Mouse (Mus musculus) CH12.LX (cell line): ENCODE results near the gene Grin3b. TPM values are rescaled to one million over a fixed set of nuclear protein-coding genes. Genes with fewer than 3 reads are reported as not detected.

ENCODE experiments used
- DNase-seq: peaks from one replicate; pipeline ENCODE4 v3.0.0-alpha.2; 2013; ENCODE audit errors: extremely low read depth
- H3K27ac ChIP-seq: 2 replicates; pipeline ENCODE4 v1.5.1; 2012; ENCODE audit warnings: low read depth, mild to moderate bottlenecking, control low read depth, moderate library complexity; ENCODE audit not compliant: insufficient read depth
- H3K27me3 ChIP-seq: replicated peaks from 2 replicates; pipeline ENCODE3; 2012; ENCODE audit warnings: inconsistent platforms
- H3K36me3 ChIP-seq, 2 experiments: replicated peaks in 1 of 2; 2 replicates each; pipeline versions ENCODE3 to v1.6.1; 2012; ENCODE audit warnings: inconsistent platforms in 1 of 2, low read length in 1 of 2, mild to moderate bottlenecking in 1 of 2, mixed read lengths in 1 of 2, moderate library complexity in 1 of 2; ENCODE audit not compliant: control insufficient read depth in 1 of 2, insufficient read depth in 1 of 2
- H3K4me1 ChIP-seq, 2 experiments: 2 replicates each; pipeline ENCODE4 v1.6.1; 2012; ENCODE audit warnings: inconsistent platforms in 1 of 2, moderate library complexity in 1 of 2; ENCODE audit not compliant: insufficient read depth in 2 of 2, control insufficient read depth in 1 of 2
- H3K4me2 ChIP-seq: 2 replicates; pipeline ENCODE4 v1.6.1; 2012; ENCODE audit warnings: low read depth, mild to moderate bottlenecking, control low read depth; ENCODE audit not compliant: poor library complexity, insufficient read depth, severe bottlenecking
- H3K4me3 ChIP-seq, 3 experiments: fragments of 150-350 bp in 1 of 3; sonication (generic) in 1 of 3; replicated peaks in 1 of 3; 2 replicates each; pipeline versions ENCODE3 to v1.5.1; 2011 to 2012; ENCODE audit warnings: low read depth in 2 of 3, low read length in 2 of 3, mild to moderate bottlenecking in 2 of 3, moderate library complexity in 2 of 3, control low read depth in 1 of 3, improper control_type of control experiment in 1 of 3, inconsistent platforms in 1 of 3, mixed read lengths in 1 of 3; ENCODE audit not compliant: poor library complexity in 1 of 3
- H3K79me2 ChIP-seq: replicated peaks from 2 replicates; pipeline ENCODE4 v1.6.1; 2012; ENCODE audit warnings: mild to moderate bottlenecking, moderate library complexity; ENCODE audit not compliant: control insufficient read depth, poor library complexity, insufficient read depth, severe bottlenecking; ENCODE audit errors: extremely low read depth
- H3K9ac ChIP-seq: 2 replicates; pipeline ENCODE4 v1.6.1; 2012; ENCODE audit warnings: low read depth, mild to moderate bottlenecking, control low read depth, moderate library complexity; ENCODE audit not compliant: insufficient read depth
- H3K9me3 ChIP-seq: replicated peaks from 2 replicates; pipeline ENCODE3; 2012; ENCODE audit warnings: low read length, inconsistent platforms, mixed read lengths
- BHLHE40 ChIP-seq: IDR thresholded peaks from 2 replicates; pipeline ENCODE4 v1.6.1; 2011; ENCODE audit warnings: mild to moderate bottlenecking, low read depth, low read length, improper control_type of control experiment
- CHD1 ChIP-seq: IDR thresholded peaks from 2 replicates; pipeline ENCODE4 v1.6.1; 2012; ENCODE audit warnings: low read depth, low read length, improper control_type of control experiment, inconsistent platforms
- CHD2 ChIP-seq: IDR thresholded peaks from 2 replicates; pipeline ENCODE4 v1.6.1; 2011; ENCODE audit warnings: low read length, improper control_type of control experiment
- CTCF ChIP-seq, 2 experiments: IDR thresholded peaks in 1 of 2; conservative IDR thresholded peaks in 1 of 2; 2 replicates each; pipeline ENCODE4 v1.5.1; 2011 to 2012; ENCODE audit warnings: low read depth in 2 of 2, low read length in 2 of 2, improper control_type of control experiment in 1 of 2, inconsistent platforms in 1 of 2, mild to moderate bottlenecking in 1 of 2, moderate library complexity in 1 of 2
- E2F4 ChIP-seq: IDR thresholded peaks from 2 replicates; pipeline ENCODE4 v1.6.1; 2011; ENCODE audit warnings: low read depth, low read length, improper control_type of control experiment; ENCODE audit not compliant: insufficient replicate concordance
- ELF1 ChIP-seq: IDR thresholded peaks from 2 replicates; pipeline ENCODE4 v1.6.1; 2014; ENCODE audit warnings: low read depth, mild to moderate bottlenecking, inconsistent platforms, low read length, improper control_type of control experiment
- EP300 ChIP-seq: IDR thresholded peaks from 2 replicates; pipeline ENCODE4 v1.6.1; 2011; ENCODE audit warnings: low read length, improper control_type of control experiment
- ETS1 ChIP-seq: conservative IDR thresholded peaks from 2 replicates; pipeline ENCODE4 v1.6.1; 2012; ENCODE audit warnings: low read depth, mild to moderate bottlenecking, inconsistent platforms, low read length, improper control_type of control experiment, moderate library complexity
- GABPA ChIP-seq: IDR thresholded peaks from 2 replicates; pipeline ENCODE4 v1.6.1; 2012; ENCODE audit warnings: low read depth, low read length, improper control_type of control experiment, inconsistent platforms; ENCODE audit not compliant: insufficient replicate concordance
- HCFC1 ChIP-seq: IDR thresholded peaks from 2 replicates; pipeline ENCODE4 v1.6.1; 2012; ENCODE audit warnings: low read depth, mild to moderate bottlenecking, inconsistent platforms, low read length, improper control_type of control experiment
- IRF4 ChIP-seq: IDR thresholded peaks from 2 replicates; pipeline ENCODE4 v1.6.1; 2014; ENCODE audit warnings: low read depth, mild to moderate bottlenecking, inconsistent platforms, low read length, improper control_type of control experiment
- JUN ChIP-seq: IDR thresholded peaks from 2 replicates; pipeline ENCODE4 v1.6.1; 2011; ENCODE audit warnings: low read depth, mild to moderate bottlenecking, low read length, improper control_type of control experiment, moderate library complexity; ENCODE audit not compliant: insufficient read depth
- JUND ChIP-seq: conservative IDR thresholded peaks from 2 replicates; pipeline ENCODE4 v1.6.1; 2011; ENCODE audit warnings: low read depth, low read length, improper control_type of control experiment
- KAT2A ChIP-seq: IDR thresholded peaks from 2 replicates; pipeline ENCODE4 v1.6.1; 2012; ENCODE audit warnings: low read length, improper control_type of control experiment, inconsistent platforms; ENCODE audit not compliant: insufficient replicate concordance
- MAFK ChIP-seq: IDR thresholded peaks from 2 replicates; pipeline ENCODE4 v1.6.1; 2011; ENCODE audit warnings: low read length, improper control_type of control experiment; ENCODE audit not compliant: insufficient replicate concordance
- MAX ChIP-seq: IDR thresholded peaks from 2 replicates; pipeline ENCODE4 v1.6.1; 2011; ENCODE audit warnings: low read length, improper control_type of control experiment
- MAZ ChIP-seq: IDR thresholded peaks from 2 replicates; pipeline ENCODE4 v1.6.1; 2012; ENCODE audit warnings: low read depth, mild to moderate bottlenecking, inconsistent platforms, low read length, improper control_type of control experiment, moderate library complexity
- MEF2A ChIP-seq: IDR thresholded peaks from 2 replicates; pipeline ENCODE4 v1.6.1; 2014; ENCODE audit warnings: low read depth, mild to moderate bottlenecking, inconsistent platforms, low read length, improper control_type of control experiment, borderline replicate concordance
- MXI1 ChIP-seq: IDR thresholded peaks from 2 replicates; pipeline ENCODE4 v1.6.1; 2011; ENCODE audit warnings: mild to moderate bottlenecking, low read depth, low read length, improper control_type of control experiment
- MYC ChIP-seq: IDR thresholded peaks from 2 replicates; pipeline ENCODE4 v1.6.1; 2011; ENCODE audit warnings: low read depth, mild to moderate bottlenecking, improper control_type of control experiment, low read length
- NELFE ChIP-seq: IDR thresholded peaks from 2 replicates; pipeline ENCODE4 v1.6.1; 2011; ENCODE audit warnings: low read depth, low read length, improper control_type of control experiment
- NRF1 ChIP-seq: IDR thresholded peaks from 2 replicates; pipeline ENCODE4 v1.6.1; 2014; ENCODE audit warnings: low read depth, mild to moderate bottlenecking, inconsistent platforms, low read length, improper control_type of control experiment, moderate library complexity
- PAX5 ChIP-seq: IDR thresholded peaks from 2 replicates; pipeline ENCODE4 v1.6.1; 2012; ENCODE audit warnings: low read length, inconsistent platforms, mixed read lengths
- POLR2A ChIP-seq: IDR thresholded peaks from 2 replicates; pipeline ENCODE4 v1.6.1; 2011; ENCODE audit warnings: low read depth, mild to moderate bottlenecking, improper control_type of control experiment, low read length
- POLR2AphosphoS2 ChIP-seq: IDR thresholded peaks from 2 replicates; pipeline ENCODE4 v1.6.1; 2011; ENCODE audit warnings: low read depth, low read length, improper control_type of control experiment
- RAD21 ChIP-seq: IDR thresholded peaks from 2 replicates; pipeline ENCODE4 v1.6.1; 2011; ENCODE audit warnings: low read depth, mild to moderate bottlenecking, low read length, improper control_type of control experiment, moderate library complexity
- RCOR1 ChIP-seq: conservative IDR thresholded peaks from 2 replicates; pipeline ENCODE4 v1.6.1; 2012; ENCODE audit warnings: low read depth, mild to moderate bottlenecking, inconsistent platforms, low read length, improper control_type of control experiment
- SIN3A ChIP-seq: IDR thresholded peaks from 2 replicates; pipeline ENCODE4 v1.6.1; 2012; ENCODE audit warnings: low read length, improper control_type of control experiment, inconsistent platforms
- SMC3 ChIP-seq: IDR thresholded peaks from 2 replicates; pipeline ENCODE4 v1.6.1; 2011; ENCODE audit warnings: low read depth, low read length, improper control_type of control experiment
- TBP ChIP-seq: conservative IDR thresholded peaks from 2 replicates; pipeline ENCODE4 v1.6.1; 2011; ENCODE audit warnings: low read depth, low read length, improper control_type of control experiment
- TCF12 ChIP-seq: IDR thresholded peaks from 2 replicates; pipeline ENCODE4 v1.6.1; 2014; ENCODE audit warnings: low read depth, mild to moderate bottlenecking, inconsistent platforms, low read length, improper control_type of control experiment
- UBTF ChIP-seq: IDR thresholded peaks from 2 replicates; pipeline ENCODE4 v1.6.1; 2012; ENCODE audit warnings: low read depth, mild to moderate bottlenecking, inconsistent platforms, low read length, improper control_type of control experiment, moderate library complexity
- USF1 ChIP-seq: IDR thresholded peaks from 2 replicates; pipeline ENCODE4 v1.6.1; 2014; ENCODE audit warnings: low read depth, mild to moderate bottlenecking, inconsistent platforms, low read length, improper control_type of control experiment
- USF2 ChIP-seq: conservative IDR thresholded peaks from 2 replicates; pipeline ENCODE4 v1.6.1; 2011; ENCODE audit warnings: low read depth, low read length, improper control_type of control experiment
- ZC3H11A ChIP-seq: IDR thresholded peaks from 2 replicates; pipeline ENCODE4 v1.6.1; 2012; ENCODE audit warnings: low read depth, mild to moderate bottlenecking, inconsistent platforms, low read length, improper control_type of control experiment
- ZKSCAN1 ChIP-seq: IDR thresholded peaks from 2 replicates; pipeline ENCODE4 v1.6.1; 2012; ENCODE audit warnings: low read depth, inconsistent platforms, low read length, improper control_type of control experiment, borderline replicate concordance
- ZMIZ1 ChIP-seq: IDR thresholded peaks from 2 replicates; pipeline ENCODE4 v1.6.1; 2012; ENCODE audit warnings: low read depth, mild to moderate bottlenecking, inconsistent platforms, low read length, improper control_type of control experiment
- ZNF384 ChIP-seq: IDR thresholded peaks from 2 replicates; pipeline ENCODE4 v1.6.1; 2012; ENCODE audit warnings: low read depth, low read length, improper control_type of control experiment, inconsistent platforms
- dilution Hi-C: fragments of 300-500 bp; cut with MboI; formaldehyde crosslinking; loops from 2 replicates; pipeline ENCODE4 v1.14.3; 2020; ENCODE audit warnings: low sequenced_read_pairs; ENCODE audit not compliant: extremely low pct_unique_long_range_greater_than_20kb, extremely low pct_ligation_motif_present
- in situ Hi-C: fragments of 300-500 bp; cut with MboI; formaldehyde crosslinking; loops from 3 replicates; pipeline ENCODE4 v1.14.3; 2019; ENCODE audit warnings: low sequenced_read_pairs, low pct_ligation_motif_present, low pct_unique_long_range_greater_than_20kb, mixed read lengths
- polyA plus RNA-seq: library from polyadenylated mRNA; unstranded; fragments of >175 nt; gene quantifications from 2 replicates; pipeline ENCODE4 v1.2.1, GENCODE M21; 2012; ENCODE audit warnings: low read depth; ENCODE audit not compliant: insufficient read length
- total RNA-seq, 2 experiments: library from RNA; depleted of rRNA; stranded (reverse); fragments of 300-350 nt in 1 of 2; fragments of >200 nt in 1 of 2; gene quantifications; 2 replicates each; pipeline ENCODE4 v1.2.3; 2012 to 2014

Gene Grin3b
- total and polyA plus RNA-seq, 3 experiments = 0.27 to 0.59 (median 0.56) TPM

GRCm38 (mm10) chr10:79924998-79925784 lies 45.3 kb upstream of the Grin3b start:
- peak; percentile 81 for DNase-seq
- TF ChIP-seq MAZ (peak; percentile 60; the same call in 1 of the 2 replicates), POLR2AphosphoS2 (no peak), SMC3 (peak; percentile 100), E2F4 (0 out of 2 replicates have a peak, but pooled peaks have one; percentile 49), NRF1 (peak; percentile 48), MAX (no peak), ZMIZ1 (no peak), MEF2A (peak; percentile 90), NELFE (peak; percentile 79), MAFK (no peak), PAX5 (no peak), CHD1 (no peak), JUND (no peak; the same call in 1 of the 2 replicates), ELF1 (peak; percentile 61), CHD2 (no peak), GABPA (no peak; the same call in 1 of the 2 replicates), BHLHE40 (0 out of 2 replicates have a peak, but pooled peaks have one; percentile 41), POLR2A (peak; percentile 56; the same call in 1 of the 2 replicates), MYC (peak; percentile 64), ETS1 (peak; percentile 56; the same call in 1 of the 2 replicates), RCOR1 (no peak), ZC3H11A (peak; percentile 99), JUN (no peak), CTCF (conservative IDR thresholded peaks at IDR 0.05 in 1 of 2, IDR thresholded peaks at IDR 0.05 in 1 of 2; ENCODE audit: low read depth in 2 of 2, low read length in 2 of 2) (peak; percentile 94 to 100), SIN3A (peak; percentile 94), IRF4 (peak; percentile 86), TBP (no peak), KAT2A (no peak), UBTF (no peak), EP300 (peak; percentile 53), USF2 (no peak), HCFC1 (peak; percentile 52), RAD21 (no peak; the same call in none of the 2 replicates), ZKSCAN1 (no peak), MXI1 (peak; percentile 52; the same call in 1 of the 2 replicates), TCF12 (peak; percentile 76), USF1 (no peak), ZNF384 (peak; percentile 12; the same call in 1 of the 2 replicates)
- Histone ChIP-seq H3K4me1 (peaks cover 2 to 38% of the 10 kb centered on the region in 2 experiments), H3K9ac (peak overlapping the region; percentile 75; the same call in 1 of the 2 replicates), H3K79me2 (peaks cover 33% of the 10 kb centered on the region), H3K4me3 (no peak overlapping the region), H3K9me3 (peaks cover 4% of the 10 kb centered on the region), H3K27me3 (no peaks in the 10 kb centered on the region), H3K4me2 (peak overlapping the region; percentile 92), H3K36me3 (peaks cover 0 to 6% of the 10 kb centered on the region in 2 experiments), H3K27ac (peak overlapping the region; percentile 81; the same call in 1 of the 2 replicates)
- in situ Hi-C loops (loop anchor here (5.0 kb wide), 3 partner anchors 33 to 93 kb away; partner anchors contain the start of genes Cfd and Wdr18), dilution Hi-C loops (no loop called here)
